7 mouse cellular contexts compared by ENCODE assay signal in genomic region chr5:75149880-75150279, GRCm38 (mm10). TPM values are rescaled to one million over a fixed set of nuclear protein-coding genes. Genes with fewer than 3 reads are reported as not detected.
A peak's percentile ranks its signal among the peaks of the same experiment; 100 is the strongest.
DNase-seq lines count a peak whose midpoint lies in the region; ATAC-seq and TF ChIP-seq lines count a peak whose summit lies in the region.

No protein-coding gene starts in this region.

- peak overlapping the region; percentile 55 for H3K27ac ChIP-seq in kidney, embryonic 16.5 days (ENCODE audit: low read length)

- H3K27me3 ChIP-seq in kidney, embryonic 16.5 days (ENCODE audit: insufficient read depth, low read length): peaks cover 83% of the 10 kb centered on the region

- WGBS in kidney, embryonic 16.5 days: 5% methylated on average over 11 of the region's 11 CpGs

- H3K9me3 ChIP-seq in kidney, embryonic 16.5 days (ENCODE audit: low read length): no peaks in the 10 kb centered on the region

- peak overlapping the region; percentile 50 for H3K4me2 ChIP-seq in kidney, embryonic 16.5 days (replicated peaks; ENCODE audit: low read depth, low read length)

- peak overlapping the region; percentile 57 for H3K4me3 ChIP-seq in kidney, embryonic 16.5 days (ENCODE audit: low read length)

- no peak for TF ChIP-seq CTCF in brain, embryonic 14.5 days (IDR thresholded peaks at IDR 0.05; ENCODE audit: borderline replicate concordance, extremely low read depth, insufficient read depth, insufficient read length)

- peaks cover 39% of the 10 kb centered on the region for H3K4me1 ChIP-seq in kidney, embryonic 16.5 days (ENCODE audit: insufficient read depth, low read length)

- no peak overlapping the region for H3K9ac ChIP-seq in kidney, embryonic 16.5 days (replicated peaks; ENCODE audit: low read length)

- ATAC-seq in kidney, embryonic 16.5 days (ENCODE audit: low FRiP score, low TSS enrichment): 0 out of 2 replicates have a peak, but pooled peaks have one; percentile 10

- TF ChIP-seq POLR2A in brain, embryonic 14.5 days (IDR thresholded peaks at IDR 0.05; ENCODE audit: borderline replicate concordance, extremely low read depth, insufficient read depth, insufficient read length, poor library complexity, severe bottlenecking): no peak

- no peaks in the 10 kb centered on the region for H3K36me3 ChIP-seq in kidney, embryonic 16.5 days (ENCODE audit: insufficient read depth, low read length)

- DNase-seq in ES-CJ7 (ENCODE audit: low read depth, low spot score): peak; percentile 45
- peak; percentile 39 for DNase-seq in brain, embryonic 14.5 days (ENCODE audit: low read depth)
- peak; percentile 47 for DNase-seq in heart, adult 8-10 months (ENCODE audit: low spot score)
- DNase-seq in skeletal muscle tissue, adult 2 months (ENCODE audit: low read depth, low spot score): peak; percentile 31
- no peak for DNase-seq in cerebellum, postnatal 36 days
- no peak for DNase-seq in spleen, postnatal 4 days (ENCODE audit: low spot score in 2 of 2)

RNA-seq across cellular contexts. Expression of gene Pdgfra, which starts 2.2 kb away (rescaled TPM):
- 7.2 and 16.3 TPM in 2 replicates for polyA plus RNA-seq in brain, embryonic 14.5 days (2012; rRNA removed)
- 10 to 100 TPM; 17.9 to 23.3 (median 21.5) TPM for total RNA-seq in heart, adult 8-10 months (2022)
- 47.1 and 47.9 TPM in 2 replicates for polyA plus RNA-seq in kidney, embryonic 16.5 days (2015; fragmentation: Nextera tagmentation; extraction: Ambion mirVana)

Comparison
In these comparisons a context has a peak if more than half of its experiments do, and no peak if none do; other contexts are left out.
1. DNase-seq: peak in ES-CJ7 (single experiment), brain, embryonic 14.5 days (single experiment), heart, adult 8-10 months (single experiment) and skeletal muscle tissue, adult 2 months (single experiment); none in cerebellum, postnatal 36 days (0 of 2) and spleen, postnatal 4 days (0 of 2).